Mouse (Mus musculus) adrenal gland, postnatal 14 days (tissue): ENCODE results near the gene Fam78a. TPM values are rescaled to one million over a fixed set of nuclear protein-coding genes. Genes with fewer than 3 reads are reported as not detected.

Experiments used
- DNase-seq: peaks from one replicate; pipeline ENCODE4 v3.0.0; 2021; ENCODE audit warnings: mixed read lengths
- long read RNA-seq, 2 experiments: library from polyadenylated mRNA; stranded (forward); transcript quantifications; one replicate each; pipeline ENCODE4 v2.0.0; 2021
- total RNA-seq: library from RNA; stranded (reverse); gene quantifications from 2 replicates; pipeline ENCODE4 v1.2.3, GENCODE M21; 2021

Fam78a gene
- 3.0 and 10.0 TPM in 2 replicates for total RNA-seq
- long read RNA-seq, experiment 1, partial matches to known transcripts: 2 of 5 reads
- long read RNA-seq, experiment 1, other reads (novel, unspliced or antisense): 0 of 5 reads
- long read RNA-seq, experiment 2, full-length matches to known transcripts: 2 of 5 reads
- long read RNA-seq, experiment 2, partial matches to known transcripts: 1 of 5 reads
- long read RNA-seq, experiment 2, other reads (novel, unspliced or antisense): 2 of 5 reads

GRCm38 (mm10) chr2:32084111-32084871 is at the start of gene Fam78a:
Gene Fam78a (minus strand): TSS chr2:32084857.
- peak; percentile 43 for DNase-seq

- DNase-seq: peak; percentile 89
These were observed 49.4 kb upstream of the Fam78a start for GRCm38 (mm10) chr2:32134039-32134438.

DNA sequence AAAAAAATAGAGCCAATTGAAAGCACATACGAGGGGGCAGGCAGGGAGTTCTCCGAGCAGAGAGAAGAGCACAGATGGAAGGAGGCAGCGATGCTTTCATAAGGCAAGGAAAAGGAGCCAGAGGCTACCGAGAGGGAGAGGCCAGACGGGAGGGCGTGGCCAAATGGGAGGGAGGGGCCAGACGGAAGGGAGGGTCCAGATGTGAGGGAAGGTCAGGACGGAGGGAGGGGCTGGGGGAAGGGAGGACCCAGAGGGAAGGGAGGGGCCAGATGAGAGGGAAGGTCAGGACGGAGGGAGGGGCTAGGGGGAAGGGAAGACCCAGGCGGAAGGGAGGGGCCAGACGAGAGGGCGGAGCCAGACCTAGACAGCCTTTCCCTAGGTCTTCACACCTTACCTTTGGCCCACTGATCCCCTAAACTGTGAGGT is 47.9 kb upstream of the Fam78a start:
- DNase-seq: peak; percentile 86

- no peak for DNase-seq
These were observed 47.4 kb upstream of the Fam78a start for GRCm38 (mm10) chr2:32131866-32132566.

- peak; percentile 57 for DNase-seq
These were observed 46.7 kb upstream of the Fam78a start for GRCm38 (mm10) chr2:32131205-32131834.

- DNase-seq: peak; percentile 70
These were observed 45.8 kb upstream of the Fam78a start for GRCm38 (mm10) chr2:32130435-32130834.

DNA sequence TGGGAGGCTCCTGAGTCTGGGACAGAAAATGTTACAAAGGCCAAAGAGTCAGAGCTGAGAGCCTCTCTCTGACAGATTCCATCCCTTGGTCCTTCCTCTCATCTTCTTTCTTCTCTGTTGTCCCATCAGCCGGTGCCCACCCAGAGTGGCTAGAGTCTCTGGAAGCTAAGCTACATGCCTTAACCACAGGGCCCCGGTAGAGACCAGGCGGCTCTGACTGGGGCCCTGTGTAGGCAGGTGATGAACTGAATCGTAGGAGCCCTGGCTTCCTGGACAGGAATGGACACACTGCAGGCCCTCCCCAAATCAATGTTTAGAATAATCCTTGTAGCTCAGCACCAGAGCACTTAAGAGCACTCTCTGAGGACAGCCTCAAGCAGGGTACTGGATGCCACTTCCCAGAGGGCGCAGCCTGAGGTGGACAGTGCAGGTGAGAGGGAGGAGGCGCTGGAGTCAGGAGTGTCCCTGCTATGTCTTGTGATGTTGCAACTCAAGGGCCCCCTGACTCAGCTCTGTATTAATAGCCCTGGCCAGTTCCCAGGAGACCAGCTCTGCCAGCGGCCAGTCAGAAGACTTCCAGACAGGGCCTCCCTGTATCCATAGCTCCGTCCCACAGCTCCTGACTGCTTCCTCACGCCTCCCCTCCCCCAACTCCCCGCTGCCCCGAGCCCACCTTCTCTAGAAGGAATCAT is 44.9 kb upstream of the Fam78a start:
- DNase-seq: peak; percentile 28

- no peak for DNase-seq
These were observed 43.8 kb upstream of the Fam78a start for GRCm38 (mm10) chr2:32128536-32128841.

DNA sequence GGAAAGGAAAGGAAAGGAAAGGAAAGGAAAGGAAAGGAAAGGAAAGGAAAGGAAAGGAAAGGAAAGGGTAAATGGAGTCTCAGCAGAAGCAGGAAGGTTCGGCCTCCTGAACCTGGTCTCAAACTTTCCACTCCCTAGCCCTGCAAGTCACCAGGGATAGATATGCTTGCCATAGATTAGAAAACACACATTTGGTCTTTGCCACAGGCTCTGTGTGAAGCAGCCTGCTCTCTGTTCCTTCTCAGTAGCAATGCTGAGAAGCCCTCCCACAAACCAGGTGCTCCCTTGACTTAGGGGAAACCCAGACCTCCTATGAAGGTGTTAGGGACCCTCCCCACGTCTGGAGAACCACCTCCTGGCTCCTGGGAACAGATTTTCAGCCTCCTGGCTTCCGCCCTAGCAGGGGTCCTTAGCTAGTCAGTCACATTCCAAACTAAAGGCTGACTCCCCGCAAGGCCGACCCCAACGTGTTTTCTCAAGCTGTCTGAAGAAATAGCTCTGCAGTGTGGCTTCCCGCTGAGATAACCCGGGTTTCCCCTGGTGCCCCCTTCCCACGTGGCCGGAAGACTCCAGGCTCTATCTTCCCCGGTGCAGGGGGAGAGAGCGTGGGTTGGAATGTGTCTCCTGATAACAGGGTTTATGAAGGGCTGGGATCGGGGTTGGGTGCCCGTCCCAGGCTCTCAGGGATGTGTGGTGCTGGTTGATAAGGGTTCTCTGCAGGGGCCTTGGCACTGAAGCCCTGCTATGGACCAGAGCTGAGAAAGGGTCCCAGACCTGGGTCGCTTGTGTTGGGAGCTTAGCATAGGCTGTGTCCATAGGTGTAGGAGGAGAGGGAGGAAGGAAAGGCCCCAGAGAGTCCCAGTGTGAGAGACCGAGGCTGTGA is 43.2 kb upstream of the Fam78a start:
- DNase-seq: peak; percentile 21

GRCm38 (mm10) chr2:32121785-32122184 is 37.1 kb upstream of the Fam78a start:
- no peak for DNase-seq

DNA sequence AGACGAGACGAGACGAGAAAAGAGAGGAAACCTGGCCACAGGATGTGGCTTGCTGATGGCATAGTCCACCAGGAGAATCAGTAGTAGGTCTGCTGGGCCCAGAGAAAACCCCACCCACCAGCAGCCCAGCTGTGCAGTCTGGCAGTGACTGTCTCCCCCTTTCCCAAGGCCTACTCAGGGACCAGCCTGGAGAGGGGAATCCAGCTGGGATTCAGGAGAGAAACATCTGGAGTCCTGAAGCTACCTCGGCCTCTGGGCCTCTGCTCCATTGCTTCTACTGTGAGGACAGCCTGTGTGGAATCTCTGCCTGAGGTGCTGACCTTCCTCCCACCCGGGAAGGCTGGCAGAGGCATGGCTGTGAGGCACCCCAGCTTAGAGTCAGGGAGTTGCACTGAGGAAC is 36.5 kb upstream of the Fam78a start:
- no peak for DNase-seq

- DNase-seq: no peak
These were observed 35.4 kb upstream of the Fam78a start for GRCm38 (mm10) chr2:32119802-32120750.

DNA sequence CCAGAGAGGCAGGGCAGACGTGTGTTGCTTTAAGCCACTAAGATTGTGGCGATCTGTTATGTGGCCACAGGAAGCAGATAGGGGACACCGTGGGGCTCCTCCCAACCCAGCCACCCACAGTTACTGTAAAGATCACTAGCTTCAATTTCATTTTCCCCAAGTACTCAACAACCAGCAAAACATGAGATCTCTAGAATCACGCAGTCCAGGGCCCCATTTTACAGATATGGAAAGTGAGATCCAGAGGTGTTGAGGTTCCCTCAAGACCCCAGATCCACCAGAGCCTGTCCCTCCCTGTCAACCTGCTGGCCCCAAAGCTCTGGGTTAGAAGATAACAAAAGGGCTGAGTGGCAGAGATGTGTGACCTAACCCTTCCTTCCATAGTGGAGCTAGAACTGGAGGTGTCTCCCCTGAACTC is 31.2 kb upstream of the Fam78a start:
- no peak for DNase-seq

DNA sequence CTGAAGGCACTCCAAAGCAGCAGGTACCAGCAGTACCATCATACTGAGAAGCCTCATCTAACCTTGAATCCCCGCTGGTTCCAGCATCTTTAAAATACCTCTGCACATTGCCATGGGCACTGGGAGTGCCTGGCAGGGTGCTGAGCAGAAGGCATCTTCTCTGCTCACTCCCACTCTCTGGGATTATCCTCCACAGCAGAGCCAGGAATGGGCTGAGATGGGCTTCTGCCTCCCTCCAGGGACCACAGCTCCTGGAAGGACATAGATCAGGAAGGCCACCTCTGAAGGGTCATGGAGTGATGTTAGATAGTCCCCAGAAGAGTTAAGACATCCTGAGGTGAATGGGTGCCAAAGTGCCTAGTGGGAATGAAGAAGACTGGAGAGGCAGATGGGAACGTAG is 27.9 kb upstream of the Fam78a start:
- no peak for DNase-seq

- DNase-seq: no peak
These were observed 26.6 kb upstream of the Fam78a start for GRCm38 (mm10) chr2:32111268-32111667.

GRCm38 (mm10) chr2:32105930-32106329 is 21.3 kb upstream of the Fam78a start:
- no peak for DNase-seq

DNA sequence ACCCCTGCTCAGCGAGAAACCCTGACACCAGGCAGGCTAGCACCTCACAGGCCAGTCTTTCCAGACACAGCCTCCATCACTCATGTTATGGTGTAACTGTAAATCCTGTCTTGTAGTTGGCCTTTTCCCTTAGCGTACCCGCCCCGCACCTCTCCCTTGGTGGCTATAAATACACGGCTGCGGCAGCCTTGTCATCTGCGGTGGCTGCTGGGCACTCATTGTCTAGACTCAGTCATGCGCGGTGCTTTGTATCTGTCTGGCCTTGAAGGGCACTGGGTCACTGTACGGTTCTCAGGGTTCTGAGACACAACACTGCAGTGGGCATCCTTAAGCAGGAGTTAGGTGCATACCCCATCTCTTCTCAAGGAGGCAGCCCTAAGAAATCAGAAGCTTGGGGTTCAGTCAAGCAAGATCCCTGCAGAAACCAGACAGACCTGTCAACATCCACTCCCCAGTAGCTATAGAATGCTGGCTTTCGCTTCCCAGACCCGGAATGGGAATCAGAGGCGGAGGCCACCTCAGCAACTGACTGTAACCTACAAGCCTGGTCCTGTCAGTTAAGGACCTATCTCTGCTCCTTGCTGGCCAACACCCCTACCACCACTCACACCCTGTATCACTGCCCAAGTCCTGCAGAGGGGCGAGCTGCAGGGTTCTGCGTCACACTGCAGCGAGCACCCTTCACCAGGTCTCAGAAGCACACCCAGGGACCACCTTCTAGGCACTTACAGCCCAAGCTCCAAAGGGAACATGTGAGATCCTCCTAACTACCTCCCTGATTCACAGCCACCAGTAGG is 20.7 kb upstream of the Fam78a start:
- DNase-seq: peak; percentile 64

- no peak for DNase-seq
These were observed 19.5 kb upstream of the Fam78a start for GRCm38 (mm10) chr2:32104122-32104521.

DNA sequence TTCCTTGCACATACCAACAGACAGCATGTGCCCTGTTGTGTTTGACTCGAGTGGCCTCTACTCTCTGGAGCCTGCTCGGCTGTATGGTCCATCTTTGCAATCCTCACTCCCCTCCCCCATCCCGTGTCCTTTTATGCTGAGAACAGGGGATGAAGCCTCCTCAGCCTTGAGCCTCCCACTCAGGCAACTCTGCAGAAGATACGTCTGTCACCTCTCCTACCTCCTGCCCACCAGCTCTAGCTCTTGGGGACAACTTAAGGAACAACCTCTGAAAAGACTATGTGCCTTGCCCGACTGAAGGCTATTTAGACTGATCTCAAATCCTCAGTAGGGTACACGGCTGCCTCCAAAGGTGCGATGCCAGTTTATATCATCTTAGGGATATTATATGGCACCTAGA is 18.9 kb upstream of the Fam78a start:
- no peak for DNase-seq
